Mouse (Mus musculus): Measurements from ENCODE around the gene Tnip3. TPM values are rescaled to one million over a fixed set of nuclear protein-coding genes. Genes with fewer than 3 reads are reported as not detected.

Gene Tnip3
- polyA plus RNA-seq, 1 experiment from 2014 or later, result not detected

DNA sequence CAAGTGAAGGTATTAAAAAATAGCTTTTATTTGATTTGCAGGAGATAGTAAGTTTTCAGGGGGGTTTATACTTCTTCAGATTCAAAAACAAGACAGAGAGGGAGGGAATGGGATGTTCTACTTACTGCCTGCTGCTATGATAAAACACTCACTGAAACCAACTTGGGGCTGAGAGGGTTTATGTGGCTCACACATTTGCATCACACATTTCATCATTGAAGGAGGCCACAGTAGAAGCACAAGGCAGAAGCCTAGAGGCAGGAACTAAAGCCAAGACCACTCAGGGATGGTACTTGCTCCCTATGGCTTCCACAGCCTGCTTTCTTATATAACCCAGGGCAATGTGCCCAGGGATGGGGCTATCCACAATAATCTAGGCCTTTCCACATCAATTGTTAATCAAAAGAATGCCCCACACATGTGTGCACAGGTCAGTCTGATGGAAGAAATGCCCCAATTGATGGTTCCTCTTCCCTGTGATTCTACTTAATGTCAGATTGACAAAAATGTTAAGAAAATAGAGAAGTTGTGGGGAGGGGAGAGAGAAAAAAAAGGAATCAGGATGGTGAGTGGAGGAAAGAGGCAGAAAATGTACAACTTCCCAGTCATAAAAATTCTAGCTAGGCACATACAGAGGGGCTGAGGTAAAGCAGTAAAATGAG is 88.9 kb downstream of the Tnip3 start:
- Histone ChIP-seq H3K4me3 (replicated peaks; ENCODE audit: low read depth, low read length) (no peak overlapping the region), H3K9ac (replicated peaks; ENCODE audit: low read length) (no peak overlapping the region), H3K9me3 (ENCODE audit: control insufficient read depth, low read length) (no peaks in the 10 kb centered on the region), H3K27me3 (ENCODE audit: control insufficient read depth, insufficient read depth, low read length) (no peaks in the 10 kb centered on the region), H3K4me1 (ENCODE audit: control insufficient read depth, insufficient read depth, low read length) (no peaks in the 10 kb centered on the region), H3K36me3 (ENCODE audit: control insufficient read depth, insufficient read depth, low read length) (no peaks in the 10 kb centered on the region), H3K27ac (replicated peaks; ENCODE audit: low read depth, low read length) (no peak overlapping the region), H3K4me2 (ENCODE audit: low read length) (no peak overlapping the region)
- no peak for DNase-seq
- ATAC-seq (ENCODE audit: low FRiP score, low TSS enrichment), result no peak

DNA sequence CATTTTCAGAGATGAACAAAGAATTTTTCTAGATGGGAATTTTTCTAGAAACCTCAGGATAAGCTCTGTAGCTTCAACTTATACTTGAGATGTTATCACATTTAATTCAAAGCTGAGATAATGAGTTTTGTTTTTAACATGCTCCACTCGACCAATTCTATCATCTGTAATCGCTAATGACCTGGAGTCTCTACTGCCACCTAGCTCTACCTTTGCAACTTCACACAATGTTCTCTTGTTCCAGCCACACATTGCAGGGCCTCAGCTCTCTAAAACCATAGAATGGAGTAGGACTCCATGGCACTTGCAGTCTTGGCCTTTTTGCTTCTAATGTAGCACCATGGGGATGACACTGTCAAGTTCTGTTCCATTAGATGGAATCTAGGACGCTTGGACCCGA is 90.5 kb downstream of the Tnip3 start:
- Histone ChIP-seq H3K4me1 (ENCODE audit: control insufficient read depth, insufficient read depth, low read length) (no peaks in the 10 kb centered on the region), H3K9me3 (ENCODE audit: control insufficient read depth, low read length) (no peaks in the 10 kb centered on the region), H3K27me3 (ENCODE audit: control insufficient read depth, insufficient read depth, low read length) (no peaks in the 10 kb centered on the region), H3K36me3 (ENCODE audit: control insufficient read depth, insufficient read depth, low read length) (no peaks in the 10 kb centered on the region), H3K4me2 (ENCODE audit: low read length) (no peak overlapping the region), H3K9ac (replicated peaks; ENCODE audit: low read length) (no peak overlapping the region), H3K4me3 (replicated peaks; ENCODE audit: low read depth, low read length) (no peak overlapping the region), H3K27ac (replicated peaks; ENCODE audit: low read depth, low read length) (no peak overlapping the region)
- no peak for ATAC-seq (ENCODE audit: low FRiP score, low TSS enrichment)
- DNase-seq, result no peak
- WGBS, result 64% methylated on average over 4 of the region's 4 CpGs

DNA sequence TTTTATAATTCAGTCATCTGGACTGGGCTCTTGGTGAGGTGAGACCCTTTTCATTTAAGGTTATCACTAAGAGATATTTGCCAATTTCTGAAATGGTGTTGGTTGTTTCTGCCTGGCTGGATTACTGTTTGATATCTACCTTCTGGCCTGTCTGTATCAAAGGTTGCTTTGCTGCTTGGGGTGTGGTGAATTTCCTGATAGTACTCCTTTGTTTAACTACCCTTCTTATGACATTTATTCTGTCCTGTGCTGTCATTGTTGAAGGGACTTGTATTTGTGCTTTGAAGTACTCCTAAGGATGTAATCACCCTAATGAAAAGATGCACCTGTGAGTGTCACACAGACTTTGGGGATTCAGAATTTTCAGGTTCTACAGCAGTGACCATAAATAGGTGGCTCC is 96.1 kb downstream of the Tnip3 start:
- ATAC-seq (ENCODE audit: low FRiP score, low TSS enrichment), result no peak
- no peak overlapping the region for H3K4me3 ChIP-seq (replicated peaks; ENCODE audit: low read depth, low read length)

GRCm38 (mm10) chr6:65623016-65623715 is 98.1 kb downstream of the Tnip3 start:
- H3K4me3 ChIP-seq (replicated peaks; ENCODE audit: low read depth, low read length), result no peak overlapping the region
- H3K9me3 ChIP-seq (ENCODE audit: control insufficient read depth, low read length), result no peaks in the 10 kb centered on the region
- no peaks in the 10 kb centered on the region for H3K27me3 ChIP-seq (ENCODE audit: control insufficient read depth, insufficient read depth, low read length)
- no peak overlapping the region for H3K27ac ChIP-seq (replicated peaks; ENCODE audit: low read depth, low read length)
- H3K4me1 ChIP-seq (ENCODE audit: control insufficient read depth, insufficient read depth, low read length), result no peaks in the 10 kb centered on the region
- no peak overlapping the region for H3K4me2 ChIP-seq (ENCODE audit: low read length)
- ATAC-seq (ENCODE audit: low FRiP score, low TSS enrichment) (no peak), DNase-seq (peak; percentile 25)
- H3K36me3 ChIP-seq (ENCODE audit: control insufficient read depth, insufficient read depth, low read length), result no peaks in the 10 kb centered on the region
- H3K9ac ChIP-seq (replicated peaks; ENCODE audit: low read length), result no peak overlapping the region
- WGBS, result 74% methylated on average over 3 of the region's 3 CpGs

More for the DNA sequence above, 96.1 kb downstream of the Tnip3 start:
- Histone ChIP-seq H3K4me2 (ENCODE audit: low read length) (no peak overlapping the region), H3K27ac (replicated peaks; ENCODE audit: low read depth, low read length) (no peak overlapping the region), H3K36me3 (ENCODE audit: control insufficient read depth, insufficient read depth, low read length) (no peaks in the 10 kb centered on the region), H3K9me3 (ENCODE audit: control insufficient read depth, low read length) (no peaks in the 10 kb centered on the region), H3K9ac (replicated peaks; ENCODE audit: low read length) (no peak overlapping the region), H3K4me1 (ENCODE audit: control insufficient read depth, insufficient read depth, low read length) (no peaks in the 10 kb centered on the region), H3K27me3 (ENCODE audit: control insufficient read depth, insufficient read depth, low read length) (no peaks in the 10 kb centered on the region)
- no peak for DNase-seq

GRCm38 (mm10) chr6:65630578-65630977 is 105.5 kb downstream of the Tnip3 start:
- no peak overlapping the region for H3K4me2 ChIP-seq (ENCODE audit: low read length)
- DNase-seq (no peak), ATAC-seq (ENCODE audit: low FRiP score, low TSS enrichment) (no peak)
- WGBS, result 91% methylated on average over 2 of the region's 2 CpGs
- H3K27ac ChIP-seq (replicated peaks; ENCODE audit: low read depth, low read length), result no peak overlapping the region
- no peaks in the 10 kb centered on the region for H3K4me1 ChIP-seq (ENCODE audit: control insufficient read depth, insufficient read depth, low read length)
- H3K27me3 ChIP-seq (ENCODE audit: control insufficient read depth, insufficient read depth, low read length), result no peaks in the 10 kb centered on the region
- no peaks in the 10 kb centered on the region for H3K9me3 ChIP-seq (ENCODE audit: control insufficient read depth, low read length)
- no peak overlapping the region for H3K9ac ChIP-seq (replicated peaks; ENCODE audit: low read length)
- no peak overlapping the region for H3K4me3 ChIP-seq (replicated peaks; ENCODE audit: low read depth, low read length)
- H3K36me3 ChIP-seq (ENCODE audit: control insufficient read depth, insufficient read depth, low read length), result no peaks in the 10 kb centered on the region

- no peaks in the 10 kb centered on the region for H3K4me1 ChIP-seq (ENCODE audit: control insufficient read depth, insufficient read depth, low read length)
- H3K4me3 ChIP-seq (replicated peaks; ENCODE audit: low read depth, low read length), result no peak overlapping the region
- no peaks in the 10 kb centered on the region for H3K36me3 ChIP-seq (ENCODE audit: control insufficient read depth, insufficient read depth, low read length)
- no peaks in the 10 kb centered on the region for H3K9me3 ChIP-seq (ENCODE audit: control insufficient read depth, low read length)
- 89% methylated on average over 5 of the region's 5 CpGs for WGBS
- no peak overlapping the region for H3K4me2 ChIP-seq (ENCODE audit: low read length)
- H3K9ac ChIP-seq (replicated peaks; ENCODE audit: low read length), result no peak overlapping the region
- H3K27me3 ChIP-seq (ENCODE audit: control insufficient read depth, insufficient read depth, low read length), result no peaks in the 10 kb centered on the region
- H3K27ac ChIP-seq (replicated peaks; ENCODE audit: low read depth, low read length), result no peak overlapping the region
- ATAC-seq (ENCODE audit: low FRiP score, low TSS enrichment) (no peak), DNase-seq (no peak)
Measured at GRCm38 (mm10) chr6:65632184-65632583, 107.1 kb downstream of the Tnip3 start.

DNA sequence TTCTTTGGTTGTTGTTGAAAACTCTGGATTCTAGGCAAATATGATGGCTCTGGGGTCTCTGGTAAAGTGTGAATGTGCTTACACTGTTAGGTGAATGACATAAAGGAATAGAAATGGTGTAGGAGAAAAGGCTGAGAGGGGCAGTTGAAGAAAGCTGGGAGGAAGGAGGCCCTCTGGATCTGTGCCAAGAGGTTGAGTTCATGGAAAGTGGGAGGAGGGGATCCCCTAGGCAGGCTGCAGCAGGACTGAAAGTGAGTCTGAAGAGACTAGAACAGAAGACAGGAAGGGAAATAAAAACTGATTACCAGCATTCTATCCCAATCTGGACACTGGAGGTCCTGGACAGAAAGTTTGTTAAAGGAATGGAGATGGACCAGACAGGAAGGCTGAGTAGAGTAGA is 117.3 kb downstream of the Tnip3 start:
- no peak overlapping the region for H3K4me3 ChIP-seq (replicated peaks; ENCODE audit: low read depth, low read length)
- no peak overlapping the region for H3K4me2 ChIP-seq (ENCODE audit: low read length)
- ATAC-seq (ENCODE audit: low FRiP score, low TSS enrichment) (no peak), DNase-seq (no peak)
- no peaks in the 10 kb centered on the region for H3K4me1 ChIP-seq (ENCODE audit: control insufficient read depth, insufficient read depth, low read length)
- H3K27me3 ChIP-seq (ENCODE audit: control insufficient read depth, insufficient read depth, low read length), result no peaks in the 10 kb centered on the region
- H3K9ac ChIP-seq (replicated peaks; ENCODE audit: low read length), result no peak overlapping the region
- no peaks in the 10 kb centered on the region for H3K36me3 ChIP-seq (ENCODE audit: control insufficient read depth, insufficient read depth, low read length)
- 0 out of 2 replicates have a peak, but pooled peaks cover 7% of the 10 kb centered on the region for H3K9me3 ChIP-seq (ENCODE audit: control insufficient read depth, low read length)
- H3K27ac ChIP-seq (replicated peaks; ENCODE audit: low read depth, low read length), result no peak overlapping the region

DNA sequence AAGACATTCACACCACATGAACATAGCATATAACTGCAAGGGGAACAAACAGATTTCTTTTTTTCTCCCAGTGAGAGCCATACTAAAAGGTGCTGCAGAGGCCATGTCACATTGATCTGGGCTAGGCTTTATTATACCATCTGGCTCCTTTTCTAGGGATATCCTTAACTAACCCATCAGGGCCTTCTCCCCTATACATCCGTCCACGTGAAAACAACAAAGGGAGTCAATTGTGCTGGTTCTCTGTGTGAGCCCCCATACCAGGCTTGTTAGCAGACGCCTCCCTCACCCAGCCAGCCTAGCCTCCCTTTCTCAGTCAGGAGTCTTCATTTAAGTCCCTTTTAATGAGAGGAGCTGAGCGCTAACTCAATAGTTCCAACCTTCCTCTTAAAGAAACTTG is 119.0 kb downstream of the Tnip3 start:
- H3K4me2 ChIP-seq (ENCODE audit: low read length), result no peak overlapping the region
- no peaks in the 10 kb centered on the region for H3K36me3 ChIP-seq (ENCODE audit: control insufficient read depth, insufficient read depth, low read length)
- DNase-seq (no peak), ATAC-seq (ENCODE audit: low FRiP score, low TSS enrichment) (no peak)
- H3K27me3 ChIP-seq (ENCODE audit: control insufficient read depth, insufficient read depth, low read length), result no peaks in the 10 kb centered on the region
- no peaks in the 10 kb centered on the region for H3K9me3 ChIP-seq (ENCODE audit: control insufficient read depth, low read length)
- WGBS, result 28% methylated on average over 4 of the region's 4 CpGs
- no peak overlapping the region for H3K9ac ChIP-seq (replicated peaks; ENCODE audit: low read length)
- no peak overlapping the region for H3K4me3 ChIP-seq (replicated peaks; ENCODE audit: low read depth, low read length)
- H3K4me1 ChIP-seq (ENCODE audit: control insufficient read depth, insufficient read depth, low read length), result no peaks in the 10 kb centered on the region
- no peak overlapping the region for H3K27ac ChIP-seq (replicated peaks; ENCODE audit: low read depth, low read length)

DNA sequence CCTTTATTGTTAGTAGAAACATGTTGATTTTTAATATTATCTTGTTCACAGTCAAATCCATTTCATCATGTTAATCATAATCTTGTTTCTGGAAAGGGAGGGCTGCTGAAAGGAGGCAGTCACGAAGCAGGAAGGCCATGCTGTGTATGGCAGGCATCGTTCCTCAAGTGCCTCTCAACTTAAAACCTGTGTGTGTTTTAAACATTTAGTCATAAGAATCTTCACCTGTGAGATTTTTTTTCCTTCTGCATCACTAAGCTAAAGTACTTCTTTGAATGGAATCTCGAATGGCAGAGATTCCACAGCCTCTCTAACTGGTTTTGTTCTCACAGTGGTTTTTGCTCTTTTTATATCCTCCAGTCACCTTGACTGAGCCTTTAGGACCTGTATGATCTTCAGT is 121.3 kb downstream of the Tnip3 start:
- Histone ChIP-seq H3K9ac (replicated peaks; ENCODE audit: low read length) (no peak overlapping the region), H3K36me3 (ENCODE audit: control insufficient read depth, insufficient read depth, low read length) (no peaks in the 10 kb centered on the region), H3K27me3 (ENCODE audit: control insufficient read depth, insufficient read depth, low read length) (no peaks in the 10 kb centered on the region), H3K4me3 (replicated peaks; ENCODE audit: low read depth, low read length) (no peak overlapping the region), H3K4me2 (ENCODE audit: low read length) (no peak overlapping the region), H3K9me3 (ENCODE audit: control insufficient read depth, low read length) (no peaks in the 10 kb centered on the region), H3K27ac (replicated peaks; ENCODE audit: low read depth, low read length) (no peak overlapping the region), H3K4me1 (ENCODE audit: control insufficient read depth, insufficient read depth, low read length) (no peaks in the 10 kb centered on the region)
- WGBS, result 79% methylated on average over 3 of the region's 3 CpGs
- ATAC-seq (ENCODE audit: low FRiP score, low TSS enrichment) (no peak), DNase-seq (no peak)
